Mouse (Mus musculus) B cell, adult 67 days (primary cell): ENCODE results near the gene Olfr735. TPM values are rescaled to one million over a fixed set of nuclear protein-coding genes. Genes with fewer than 3 reads are reported as not detected.

ENCODE experiments used
- total RNA-seq, 2 experiments: library from RNA; stranded (reverse); gene quantifications; 4 replicates each; pipeline ENCODE4 v1.2.4; 2023

The Olfr735 gene
- not detected for total RNA-seq

DNA sequence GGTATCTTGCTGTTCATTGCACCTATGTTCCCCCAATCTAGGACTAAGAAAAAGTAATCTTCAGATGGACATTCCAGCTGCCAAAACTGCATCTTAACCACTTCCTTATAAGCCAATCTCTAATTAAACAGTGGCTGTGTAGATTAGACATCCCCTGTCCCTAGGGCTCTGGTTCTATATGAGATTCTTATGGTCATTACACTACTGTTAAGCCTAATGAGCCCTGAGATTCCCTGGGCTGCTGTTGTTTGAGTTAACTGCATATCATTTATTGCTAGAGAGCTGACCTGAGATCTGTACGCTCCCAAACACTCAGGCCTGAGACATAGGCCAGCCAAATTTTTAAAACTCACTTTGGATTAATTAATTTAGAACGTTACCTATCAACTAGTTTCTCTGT, at the start of gene Olfr735:
Gene Olfr735, minus strand, starts transcription at position 77 of the 400 bp plus-strand sequence.

DNA sequence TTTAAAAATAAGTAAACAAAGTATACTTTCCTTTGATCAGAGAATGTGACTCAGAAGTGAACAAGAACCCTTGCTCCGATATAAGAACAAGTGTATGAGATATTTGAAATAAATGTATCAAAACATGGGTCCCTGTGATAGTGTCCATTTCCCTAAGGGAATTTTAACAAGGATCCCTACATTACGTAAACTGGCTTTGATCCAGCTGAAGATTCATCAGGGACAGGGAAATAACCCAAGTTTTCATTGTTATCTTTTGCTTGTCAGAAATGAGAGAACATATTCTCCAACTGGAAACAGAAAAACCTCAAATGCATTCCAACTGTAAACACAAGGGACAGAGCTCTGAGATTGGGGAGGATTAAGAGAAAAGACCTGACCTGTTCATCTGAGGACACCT, 32.2 kb upstream of the Olfr735 start, which contains the start of gene Olfr736:
Gene Olfr736, plus strand, starts transcription at position 301 of the 400 bp plus-strand sequence.

DNA sequence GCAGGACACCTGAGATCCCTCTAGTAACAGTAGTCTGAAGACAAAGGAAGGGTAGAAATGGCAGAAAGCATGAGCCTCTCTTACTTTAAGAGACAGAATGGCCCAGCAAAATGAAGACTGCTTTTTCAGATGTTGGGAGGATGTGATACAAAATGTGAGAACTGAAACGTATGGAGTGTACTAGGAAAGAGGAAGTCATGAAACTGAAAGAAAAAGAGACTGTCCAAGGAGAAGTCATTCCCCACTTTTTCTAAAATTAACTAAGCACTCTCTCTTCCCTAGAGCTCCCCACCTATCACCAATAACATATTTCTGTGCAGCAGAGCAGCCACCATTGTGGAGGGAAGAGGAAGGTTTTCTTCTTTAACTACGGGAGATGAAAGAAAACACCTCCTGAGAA, 8.9 kb upstream of the Olfr735 start, which contains the start of gene Tlr11:
Gene Tlr11, plus strand, starts transcription at position 322 of the 400 bp plus-strand sequence.

DNA sequence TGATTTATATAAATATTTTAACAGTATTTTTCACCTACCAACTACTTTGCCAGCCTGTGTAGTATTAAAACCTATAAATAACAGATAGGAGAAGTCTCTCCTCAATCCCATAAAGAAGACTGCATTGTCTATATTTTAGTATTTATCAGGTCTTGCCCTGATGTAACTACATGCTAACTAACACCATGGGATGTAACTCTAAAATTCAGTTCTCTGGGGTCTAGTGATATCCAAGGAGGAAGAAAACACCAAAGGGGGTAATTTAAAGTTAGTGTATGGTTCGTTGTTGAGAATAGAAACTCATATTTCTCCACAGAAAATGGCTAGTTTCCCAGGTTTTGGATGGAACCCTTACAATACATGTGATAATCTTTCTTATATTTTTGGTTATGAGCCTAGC, 22.0 kb downstream of the Olfr735 start, which contains the start of gene Olfr734:
Gene Olfr734, minus strand, starts transcription at position 101 of the 400 bp plus-strand sequence.

DNA sequence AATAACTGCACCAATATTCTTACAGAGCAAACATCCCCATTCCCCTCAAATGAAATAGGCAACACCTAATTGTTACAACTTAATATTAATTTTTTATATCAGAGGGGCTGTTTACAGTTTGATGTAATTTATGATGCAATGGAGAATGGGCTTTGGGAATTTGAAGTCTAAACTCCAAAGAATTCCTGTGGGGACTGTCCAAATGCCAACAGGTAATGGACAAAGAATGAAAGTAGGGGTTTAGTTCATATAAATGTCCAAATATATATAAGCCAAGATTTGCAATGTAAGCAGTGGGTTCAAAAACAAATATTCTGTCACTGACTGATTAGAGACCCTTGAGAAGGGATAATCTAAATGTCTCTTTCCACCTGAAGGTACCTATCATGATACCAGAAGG, 47.2 kb downstream of the Olfr735 start, which contains the start of gene Olfr733:
Gene Olfr733, minus strand, starts transcription at position 101 of the 400 bp plus-strand sequence.

Other genes starting within 250 kb of the Olfr735 start
- gene Olfr727, start 225.7 kb downstream of the Olfr735 start, total RNA-seq = not detected
- not detected for gene Olfr728, start 206.2 kb downstream of the Olfr735 start, total RNA-seq
- not detected for gene Olfr729, start 196.0 kb downstream of the Olfr735 start, total RNA-seq
- not detected for gene Olfr730, start 160.7 kb downstream of the Olfr735 start, total RNA-seq
- gene Olfr731, start 107.0 kb downstream of the Olfr735 start, total RNA-seq = not detected
- not detected for gene Olfr732, start 64.7 kb downstream of the Olfr735 start, total RNA-seq
- not detected for gene Olfr733, start 47.4 kb downstream of the Olfr735 start, total RNA-seq
- not detected for gene Olfr734, start 22.1 kb downstream of the Olfr735 start, total RNA-seq
- gene Tlr11, start 9.0 kb upstream of the Olfr735 start, total RNA-seq = not detected
- not detected for gene Olfr736, start 32.3 kb upstream of the Olfr735 start, total RNA-seq
- gene Olfr738, start 58.7 kb upstream of the Olfr735 start, total RNA-seq = not detected
- not detected for gene Olfr739, start 69.8 kb upstream of the Olfr735 start, total RNA-seq
- not detected for gene Olfr740, start 96.7 kb upstream of the Olfr735 start, total RNA-seq
- not detected for gene Olfr741, start 123.9 kb upstream of the Olfr735 start, total RNA-seq
- gene Olfr742, start 154.7 kb upstream of the Olfr735 start, total RNA-seq = not detected
- not detected for gene Olfr743, start 173.0 kb upstream of the Olfr735 start, total RNA-seq